Mouse (Mus musculus) cortical plate, adult 2 months (tissue): ENCODE measurements at regions not wholly inside any gene's neighbourhood (a gene's known extent, or its start where the extent isn't known, plus 50 kb on each side); places are given as distances from the start of the nearest gene placed in this dataset.

Source experiments
- CTCF ChIP-seq: fragments of 200-500 bp; IDR thresholded peaks from 2 replicates; pipeline ENCODE4 v1.5.1; 2011; ENCODE audit warnings: mild to moderate bottlenecking, control low read depth, low read length; ENCODE audit not compliant: insufficient read depth; ENCODE audit errors: extremely low read depth
- POLR2A ChIP-seq: fragments of 200-500 bp; IDR thresholded peaks from 2 replicates; pipeline ENCODE4 v1.6.1; 2011; ENCODE audit warnings: mild to moderate bottlenecking, low read length, control low read depth; ENCODE audit not compliant: insufficient read depth; ENCODE audit errors: extremely low read depth

DNA sequence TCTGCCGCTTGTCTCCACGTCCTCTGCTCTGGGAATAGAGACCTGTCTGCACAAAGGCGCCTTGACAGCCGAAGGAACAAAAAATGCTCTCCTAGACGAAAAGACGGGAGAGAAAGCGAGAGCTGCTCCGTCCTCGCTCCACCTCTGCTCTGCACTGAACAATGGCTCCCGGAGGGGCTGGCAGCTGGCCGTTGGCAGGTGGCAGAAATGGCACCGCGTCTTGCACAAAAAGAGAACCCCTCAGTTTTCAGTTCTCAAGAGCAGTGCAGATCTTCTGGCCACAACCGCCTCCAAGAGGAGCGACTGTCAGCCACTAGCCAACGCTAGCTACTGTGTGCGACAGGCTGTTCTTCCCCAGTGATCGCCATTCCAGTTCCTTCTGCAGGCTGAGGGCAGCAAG is 385.0 kb upstream of the Rora start:
- TF ChIP-seq CTCF (no peak), POLR2A (no peak)
